Mouse (Mus musculus) cerebral cortex, adult 2 months (tissue): ENCODE measurements around the gene Syt3.

ENCODE experiments used
- WGBS: fragments of 180-500 bp; shearing (Covaris S2); methylation state at CpG from one replicate; pipeline ENCODE4 v1.1.7; 2018; 5-methylcytosine and 5-hydroxymethylcytosine counted together

Gene Syt3

DNA sequence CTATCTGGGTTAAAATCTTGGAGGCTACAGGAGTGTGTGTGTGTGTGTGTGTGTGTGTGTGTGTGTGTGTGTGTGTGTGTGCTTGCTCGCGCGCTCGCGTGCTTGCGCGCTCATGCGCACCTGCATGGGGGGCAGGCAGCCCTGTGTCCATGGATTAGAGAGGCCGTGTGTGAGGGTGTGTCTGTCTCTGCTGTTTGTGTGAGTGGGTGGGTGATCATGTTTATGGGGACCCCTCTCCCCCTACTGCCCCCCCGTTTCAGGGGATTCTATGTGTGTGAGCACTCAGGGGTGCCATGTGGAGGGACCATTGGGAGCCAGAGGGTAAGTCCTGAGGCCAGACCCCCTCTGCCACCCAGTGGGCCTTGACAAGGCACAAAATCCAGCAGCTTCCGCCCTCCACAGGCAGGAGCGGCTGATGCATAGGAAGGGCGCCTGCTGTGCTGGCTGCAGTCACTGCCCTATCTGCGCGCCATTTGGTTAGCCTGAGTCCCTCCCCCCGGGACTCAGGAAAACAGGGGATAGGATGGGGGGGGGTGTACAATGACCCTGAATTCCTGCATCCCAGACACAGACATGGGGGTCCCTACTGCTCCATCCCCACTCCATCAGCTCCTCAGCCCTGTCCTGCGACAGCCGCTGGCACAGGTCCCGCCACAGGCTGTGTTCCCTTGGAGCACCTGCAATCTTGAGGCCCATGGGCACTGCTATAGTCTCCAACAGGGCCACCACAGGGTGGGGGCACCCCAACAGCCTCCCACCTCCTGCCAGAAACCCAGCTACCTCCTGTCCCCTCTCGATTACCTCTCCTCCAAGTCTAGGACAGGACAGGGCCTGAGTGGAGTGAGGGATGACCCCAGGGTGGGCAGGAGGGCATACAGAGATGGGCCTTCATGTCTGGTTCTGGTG, 59.6 kb downstream of the Syt3 start:
- 4% methylated on average over 20 of the region's 20 CpGs for WGBS

DNA sequence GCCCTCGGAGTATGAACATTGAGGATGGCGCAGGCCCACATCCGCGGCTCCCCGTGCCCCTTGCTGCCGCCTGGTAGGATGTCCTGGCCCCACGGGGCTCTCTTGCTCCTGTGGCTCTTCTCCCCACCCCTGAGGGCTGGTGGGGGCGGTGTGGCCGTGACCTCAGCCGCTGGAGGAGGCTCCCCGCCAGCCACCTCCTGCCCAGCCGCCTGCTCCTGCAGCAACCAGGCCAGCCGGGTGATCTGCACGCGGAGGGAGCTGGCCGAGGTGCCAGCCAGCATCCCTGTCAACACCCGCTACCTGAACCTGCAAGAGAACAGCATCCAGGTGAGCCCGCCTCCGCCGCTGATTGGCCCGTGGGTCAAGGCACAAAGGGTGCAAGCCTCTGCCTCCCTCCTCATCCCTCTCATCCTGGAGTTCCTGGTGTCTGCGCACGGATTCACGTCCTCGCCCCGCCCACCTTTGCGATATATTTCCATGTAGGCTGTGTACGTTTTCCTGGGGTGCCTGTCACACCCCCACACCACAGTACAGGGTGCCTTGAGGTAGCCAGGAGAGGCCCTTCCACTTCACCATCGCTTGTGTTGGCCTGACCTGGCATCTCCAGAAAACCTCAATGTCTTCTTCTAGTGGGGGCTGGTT, 61.1 kb downstream of the Syt3 start:
- 16% methylated on average over 29 of the region's 29 CpGs for WGBS

- 11% methylated on average over 7 of the region's 7 CpGs for WGBS
Measured at GRCm38 (mm10) chr7:44445528-44445923, 61.6 kb downstream of the Syt3 start.

- WGBS, result 10% methylated on average over 12 of the region's 12 CpGs
Measured at GRCm38 (mm10) chr7:44446070-44446855, 62.4 kb downstream of the Syt3 start.
